ENCODE assay signal across 14 mouse cellular contexts in genomic region chr6:113667611-113668122, GRCm38 (mm10). TPM values are rescaled to one million over a fixed set of nuclear protein-coding genes. Genes with fewer than 3 reads are reported as not detected.
A peak's percentile ranks its signal among the peaks of the same experiment; 100 is the strongest.
DNase-seq lines count a peak whose midpoint lies in the region; ATAC-seq and TF ChIP-seq lines count a peak whose summit lies in the region.
"Had no signal": no experiment of that assay in that cellular context is flagged by ENCODE, and none has a peak within 500 bp of the region (broad histone marks: within the 10 kb centered on the region; RNA-seq: fewer than 3 reads in every experiment).

No protein-coding gene starts in this region.

- H3K27me3 ChIP-seq in heart, embryonic 15.5 days = no peaks in the 10 kb centered on the region
- H3K27me3 ChIP-seq in intestine, embryonic 14.5 days (replicated peaks; ENCODE audit: control insufficient read depth, insufficient read depth, low read length) = no peaks in the 10 kb centered on the region
- no peaks in the 10 kb centered on the region for H3K27me3 ChIP-seq in stomach, embryonic 15.5 days (replicated peaks)
- H3K27me3 ChIP-seq in midbrain, embryonic 15.5 days (replicated peaks) = no peaks in the 10 kb centered on the region
- H3K27me3 ChIP-seq: limb, embryonic 15.5 days; neural tube, embryonic 13.5 days had no signal

- H3K27ac ChIP-seq in heart, embryonic 15.5 days = peak overlapping the region; percentile 74
- H3K27ac ChIP-seq in bone marrow macrophage, adult 2 months (ENCODE audit: insufficient read depth, low read depth, low read length) = peak overlapping the region; percentile 82
- peak overlapping the region; percentile 77; the same call in 1 of the 2 replicates for H3K27ac ChIP-seq in intestine, embryonic 14.5 days (ENCODE audit: low read depth)
- H3K27ac ChIP-seq in stomach, embryonic 15.5 days = peak overlapping the region; percentile 57; the same call in 1 of the 2 replicates
- no peak overlapping the region for H3K27ac ChIP-seq in midbrain, embryonic 15.5 days
- H3K27ac ChIP-seq: neural tube, embryonic 13.5 days had no signal

- 0 out of 2 replicates have a peak, but pooled peaks have one; percentile 17 for TF ChIP-seq POLR2A in bone marrow macrophage, adult 2 months (IDR thresholded peaks at IDR 0.05; ENCODE audit: borderline replicate concordance, low read depth, low read length)

- no peak for TF ChIP-seq CTCF in bone marrow macrophage, adult 2 months (IDR thresholded peaks at IDR 0.05; ENCODE audit: low read depth, low read length)

- H3K4me1 ChIP-seq in heart, embryonic 15.5 days (replicated peaks) = peaks cover 18% of the 10 kb centered on the region
- H3K4me1 ChIP-seq in bone marrow macrophage, adult 2 months (ENCODE audit: control insufficient read depth, insufficient read depth, low read length) = peaks cover 73% of the 10 kb centered on the region
- H3K4me1 ChIP-seq in intestine, embryonic 14.5 days (replicated peaks; ENCODE audit: control insufficient read depth, insufficient read depth, low read length) = peaks cover 9% of the 10 kb centered on the region; the same call in 1 of the 2 replicates
- peaks cover 10% of the 10 kb centered on the region for H3K4me1 ChIP-seq in stomach, embryonic 15.5 days
- no peaks in the 10 kb centered on the region for H3K4me1 ChIP-seq in midbrain, embryonic 15.5 days

- H3K36me3 ChIP-seq in heart, embryonic 15.5 days = 0 out of 2 replicates have a peak, but pooled peaks cover 3% of the 10 kb centered on the region
- no peaks in the 10 kb centered on the region for H3K36me3 ChIP-seq in intestine, embryonic 14.5 days (ENCODE audit: control insufficient read depth, insufficient read depth, low read length)
- H3K36me3 ChIP-seq in stomach, embryonic 15.5 days = no peaks in the 10 kb centered on the region; the same call in 1 of the 2 replicates
- H3K36me3 ChIP-seq in midbrain, embryonic 15.5 days (replicated peaks) = no peaks in the 10 kb centered on the region
- H3K36me3 ChIP-seq: hindbrain, embryonic 10.5 days; limb, embryonic 15.5 days; neural tube, embryonic 13.5 days had no signal

- no peak for DNase-seq in heart, postnatal 36 days
- no peak for DNase-seq in intestine, embryonic 14.5 days (ENCODE audit: low spot score)
- DNase-seq in gastrocnemius, postnatal 14 days = no peak
- DNase-seq: cerebellum, postnatal 14 days; forebrain, postnatal 0 days; lung, postnatal 14 days; midbrain, embryonic 14.5 days had no signal

- no peak overlapping the region for H3K4me3 ChIP-seq in heart, embryonic 15.5 days
- H3K4me3 ChIP-seq in bone marrow macrophage, adult 2 months (ENCODE audit: insufficient read depth, low read length) = no peak overlapping the region
- no peak overlapping the region for H3K4me3 ChIP-seq in intestine, embryonic 14.5 days (ENCODE audit: low read depth, low read length)
- H3K4me3 ChIP-seq in stomach, embryonic 15.5 days (replicated peaks) = no peak overlapping the region
- no peak overlapping the region for H3K4me3 ChIP-seq in midbrain, embryonic 15.5 days
- H3K4me3 ChIP-seq: hindbrain, embryonic 10.5 days; limb, embryonic 15.5 days; neural tube, embryonic 13.5 days had no signal

- 50% methylated on average over 8 of the region's 8 CpGs for WGBS in heart, embryonic 15.5 days
- 64% methylated on average over 8 of the region's 8 CpGs for WGBS in intestine, embryonic 14.5 days
- 62% methylated on average over 8 of the region's 8 CpGs for WGBS in stomach, embryonic 15.5 days
- 60% methylated on average over 8 of the region's 8 CpGs for WGBS in midbrain, embryonic 15.5 days

- no peak overlapping the region for H3K4me2 ChIP-seq in heart, embryonic 15.5 days
- H3K4me2 ChIP-seq in intestine, embryonic 14.5 days (ENCODE audit: low read length) = no peak overlapping the region
- no peak overlapping the region for H3K4me2 ChIP-seq in stomach, embryonic 15.5 days
- no peak overlapping the region for H3K4me2 ChIP-seq in midbrain, embryonic 15.5 days
- H3K4me2 ChIP-seq: limb, embryonic 15.5 days; neural tube, embryonic 13.5 days had no signal

- no peak for ATAC-seq in heart, embryonic 15.5 days (replicated peaks; ENCODE audit: insufficient number of reproducible peaks, insufficient read depth, low FRiP score, low read depth)
- no peak for ATAC-seq in intestine, embryonic 14.5 days (replicated peaks; ENCODE audit: low FRiP score, low TSS enrichment, low read depth)
- ATAC-seq in stomach, embryonic 15.5 days (ENCODE audit: insufficient read depth, low FRiP score, low read depth) = no peak
- no peak for ATAC-seq in midbrain, embryonic 15.5 days (replicated peaks)
- ATAC-seq: forebrain, postnatal 0 days had no signal

- H3K9ac ChIP-seq in heart, embryonic 15.5 days = no peak overlapping the region
- no peak overlapping the region for H3K9ac ChIP-seq in intestine, embryonic 14.5 days (ENCODE audit: low read length)
- H3K9ac ChIP-seq in stomach, embryonic 15.5 days = no peak overlapping the region
- no peak overlapping the region for H3K9ac ChIP-seq in midbrain, embryonic 15.5 days
- H3K9ac ChIP-seq: forebrain, postnatal 0 days; limb, embryonic 15.5 days; neural tube, embryonic 13.5 days had no signal

- intact Hi-C loops in heart, postnatal 36 days (cut with DNase I) = loop anchor here (2.0 kb wide), 1 partner anchor 23 kb away; no protein-coding TSS in a partner anchor
- intact Hi-C loops in gastrocnemius, postnatal 14 days (cut with DNase I; ENCODE audit: low total_unique reads) = no loop called here

- no peaks in the 10 kb centered on the region for H3K9me3 ChIP-seq in heart, embryonic 15.5 days (replicated peaks)
- H3K9me3 ChIP-seq in intestine, embryonic 14.5 days (ENCODE audit: control insufficient read depth, low read length) = no peaks in the 10 kb centered on the region
- H3K9me3 ChIP-seq in stomach, embryonic 15.5 days = no peaks in the 10 kb centered on the region
- 0 out of 2 replicates have a peak, but pooled peaks cover 3% of the 10 kb centered on the region for H3K9me3 ChIP-seq in midbrain, embryonic 15.5 days
- H3K9me3 ChIP-seq: hindbrain, embryonic 10.5 days; limb, embryonic 15.5 days; neural tube, embryonic 13.5 days had no signal

RNA-seq across cellular contexts. Expression of gene Tatdn2, which starts 29.2 kb away (rescaled TPM):
- polyA plus RNA-seq in heart, embryonic 15.5 days (2015; fragmentation: Nextera tagmentation; extraction: Ambion mirVana) = 0.77 and 0.85 TPM in 2 replicates
- total RNA-seq in heart, postnatal 36 days (2021) = 10 to 100 TPM; 56.1 to 62.1 TPM
- 27.9 and 32.1 TPM in 2 replicates for polyA plus RNA-seq in bone marrow macrophage, adult 2 months (2012; ENCODE audit: insufficient read depth, insufficient read length, missing spikeins)
- 0.98 and 1.4 TPM in 2 replicates for polyA plus RNA-seq in intestine, embryonic 14.5 days (2014; fragmentation: Nextera tagmentation; extraction: Ambion mirVana)
- polyA plus RNA-seq in stomach, embryonic 15.5 days (2015; fragmentation: Nextera tagmentation; extraction: Ambion mirVana) = 0.81 and 0.99 TPM in 2 replicates
- polyA plus RNA-seq in midbrain, embryonic 15.5 days (2015; fragmentation: Nextera tagmentation; extraction: Ambion mirVana) = 1.1 and 1.4 TPM in 2 replicates
- 10 to 100 TPM; 25.7 to 29.1 TPM for total RNA-seq in gastrocnemius, postnatal 14 days (2021)

RNA-seq across cellular contexts. Expression of gene Irak2, which starts 29.4 kb away (rescaled TPM):
- 4.7 and 5.6 TPM in 2 replicates for polyA plus RNA-seq in heart, embryonic 15.5 days (2015; fragmentation: Nextera tagmentation; extraction: Ambion mirVana)
- 10 to 100 TPM in 1 of 2 experiments, 1 to 10 TPM in 1; 7.5 to 10.2 TPM for total RNA-seq in heart, postnatal 36 days (2021)
- polyA plus RNA-seq in bone marrow macrophage, adult 2 months (2012; ENCODE audit: insufficient read depth, insufficient read length, missing spikeins) = 54.3 and 57.5 TPM in 2 replicates
- 5.7 and 8.2 TPM in 2 replicates for polyA plus RNA-seq in intestine, embryonic 14.5 days (2014; fragmentation: Nextera tagmentation; extraction: Ambion mirVana)
- 8.0 and 10.0 TPM in 2 replicates for polyA plus RNA-seq in stomach, embryonic 15.5 days (2015; fragmentation: Nextera tagmentation; extraction: Ambion mirVana)
- polyA plus RNA-seq in midbrain, embryonic 15.5 days (2015; fragmentation: Nextera tagmentation; extraction: Ambion mirVana) = 3.0 and 4.3 TPM in 2 replicates
- total RNA-seq in gastrocnemius, postnatal 14 days (2021) = 1 to 10 TPM; 4.7 to 4.8 TPM

RNA-seq across cellular contexts. Expression of gene Vhl, which starts 43.9 kb away (rescaled TPM):
- 25.6 and 31.0 TPM in 2 replicates for polyA plus RNA-seq in heart, embryonic 15.5 days (2015; fragmentation: Nextera tagmentation; extraction: Ambion mirVana)
- 10 to 100 TPM; 10.5 to 13.8 TPM for total RNA-seq in heart, postnatal 36 days (2021)
- 27.7 and 30.8 TPM in 2 replicates for polyA plus RNA-seq in bone marrow macrophage, adult 2 months (2012; ENCODE audit: insufficient read depth, insufficient read length, missing spikeins)
- polyA plus RNA-seq in intestine, embryonic 14.5 days (2014; fragmentation: Nextera tagmentation; extraction: Ambion mirVana) = 41.6 and 45.1 TPM in 2 replicates
- 39.5 and 43.6 TPM in 2 replicates for polyA plus RNA-seq in stomach, embryonic 15.5 days (2015; fragmentation: Nextera tagmentation; extraction: Ambion mirVana)
- polyA plus RNA-seq in midbrain, embryonic 15.5 days (2015; fragmentation: Nextera tagmentation; extraction: Ambion mirVana) = 75.8 and 79.0 TPM in 2 replicates
- 1 to 10 TPM; 6.8 to 7.0 TPM for total RNA-seq in gastrocnemius, postnatal 14 days (2021)

RNA-seq across cellular contexts. Expression of gene Ghrl, which starts 52.0 kb away (rescaled TPM):
- 0.30 TPM in 1 of 2 replicates, not detected in the other for polyA plus RNA-seq in heart, embryonic 15.5 days (2015; fragmentation: Nextera tagmentation; extraction: Ambion mirVana)
- total RNA-seq in heart, postnatal 36 days (2021) = not detected
- not detected in 2 replicates for polyA plus RNA-seq in bone marrow macrophage, adult 2 months (2012; ENCODE audit: insufficient read depth, insufficient read length, missing spikeins)
- 2.2 and 19.4 TPM in 2 replicates for polyA plus RNA-seq in intestine, embryonic 14.5 days (2014; fragmentation: Nextera tagmentation; extraction: Ambion mirVana)
- polyA plus RNA-seq in stomach, embryonic 15.5 days (2015; fragmentation: Nextera tagmentation; extraction: Ambion mirVana) = 57.1 and 57.5 TPM in 2 replicates
- polyA plus RNA-seq in midbrain, embryonic 15.5 days (2015; fragmentation: Nextera tagmentation; extraction: Ambion mirVana) = 0.94 and 1.4 TPM in 2 replicates
- total RNA-seq in gastrocnemius, postnatal 14 days (2021) = under 1 TPM in 1 of 2 experiments, not detected in 1; 0.37 TPM
- total RNA-seq: forebrain, postnatal 0 days had no signal

Comparison
In these comparisons a context has a peak if more than half of its experiments do, and no peak if none do; other contexts are left out.
1. RNA of gene Tatdn2, which starts 29.2 kb away (polyA plus RNA-seq): 27.9 to 32.1 TPM in bone marrow macrophage, adult 2 months; 0.98 to 1.4 TPM in intestine, embryonic 14.5 days, 1.1 to 1.4 TPM in midbrain, embryonic 15.5 days, 0.81 to 0.99 TPM in stomach, embryonic 15.5 days and 0.77 to 0.85 TPM in heart, embryonic 15.5 days; every median in the first group is over 10 times any median in the second.